Mouse (Mus musculus): ENCODE results near the gene Rhobtb3. TPM values are rescaled to one million over a fixed set of nuclear protein-coding genes. Genes with fewer than 3 reads are reported as not detected.
"Not testable (repeated sequence)": the region's sequence is repeated elsewhere in the genome, so short reads cannot be mapped to it uniquely, and the experiment has no call there.

The Rhobtb3 gene
- polyA plus RNA-seq, 1 experiment: 0.03 TPM

- H3K4me3 ChIP-seq (replicated peaks): no peak overlapping the region
- TF ChIP-seq GATA1 (IDR thresholded peaks at IDR 0.05; ENCODE audit: low read length) (no peak), TAL1 (IDR thresholded peaks at IDR 0.05; ENCODE audit: low read length) (no peak)
- H3K27me3 ChIP-seq (ENCODE audit: control insufficient read depth): no peaks in the 10 kb centered on the region
- H3K9me3 ChIP-seq (ENCODE audit: control insufficient read depth, low read length): no peaks in the 10 kb centered on the region
- no peaks in the 10 kb centered on the region for H3K4me1 ChIP-seq (ENCODE audit: control insufficient read depth)
- H3K36me3 ChIP-seq (ENCODE audit: control insufficient read depth): no peaks in the 10 kb centered on the region
Observed at GRCm38 (mm10) chr13:75892876-75893275, 50.8 kb downstream of the Rhobtb3 start.

- Histone ChIP-seq H3K4me1 (ENCODE audit: control insufficient read depth) (no peaks in the 10 kb centered on the region), H3K36me3 (ENCODE audit: control insufficient read depth) (no peaks in the 10 kb centered on the region), H3K4me3 (replicated peaks) (no peak overlapping the region), H3K27me3 (ENCODE audit: control insufficient read depth) (no peaks in the 10 kb centered on the region), H3K9me3 (ENCODE audit: control insufficient read depth, low read length) (no peaks in the 10 kb centered on the region)
- TF ChIP-seq GATA1 (IDR thresholded peaks at IDR 0.05; ENCODE audit: low read length): no peak
- no peak for TF ChIP-seq TAL1 (IDR thresholded peaks at IDR 0.05; ENCODE audit: low read length)
Observed at GRCm38 (mm10) chr13:75892291-75892690, 51.4 kb downstream of the Rhobtb3 start.

GRCm38 (mm10) chr13:75891868-75892267, 51.9 kb downstream of the Rhobtb3 start:
- no peaks in the 10 kb centered on the region for H3K4me1 ChIP-seq (ENCODE audit: control insufficient read depth)
- no peak overlapping the region for H3K4me3 ChIP-seq (replicated peaks)
- no peaks in the 10 kb centered on the region for H3K27me3 ChIP-seq (ENCODE audit: control insufficient read depth)
- TF ChIP-seq GATA1 (IDR thresholded peaks at IDR 0.05; ENCODE audit: low read length) (no peak), TAL1 (IDR thresholded peaks at IDR 0.05; ENCODE audit: low read length) (no peak)
- H3K9me3 ChIP-seq (ENCODE audit: control insufficient read depth, low read length): no peaks in the 10 kb centered on the region
- no peaks in the 10 kb centered on the region for H3K36me3 ChIP-seq (ENCODE audit: control insufficient read depth)

- Histone ChIP-seq H3K36me3 (ENCODE audit: control insufficient read depth) (peaks cover 6% of the 10 kb centered on the region), H3K4me3 (replicated peaks) (no peak overlapping the region), H3K9me3 (ENCODE audit: control insufficient read depth, low read length) (no peaks in the 10 kb centered on the region), H3K27me3 (ENCODE audit: control insufficient read depth) (no peaks in the 10 kb centered on the region), H3K4me1 (ENCODE audit: control insufficient read depth) (peaks cover 1% of the 10 kb centered on the region; the same call in 1 of the 2 replicates)
- TF ChIP-seq GATA1 (IDR thresholded peaks at IDR 0.05; ENCODE audit: low read length): no peak
- TF ChIP-seq TAL1 (IDR thresholded peaks at IDR 0.05; ENCODE audit: low read length): no peak
Observed at GRCm38 (mm10) chr13:75883792-75884191, 59.9 kb downstream of the Rhobtb3 start.

- no peak overlapping the region for H3K4me3 ChIP-seq (replicated peaks)
- no peaks in the 10 kb centered on the region for H3K27me3 ChIP-seq (ENCODE audit: control insufficient read depth)
- TF ChIP-seq GATA1 (IDR thresholded peaks at IDR 0.05; ENCODE audit: low read length) (no peak), TAL1 (IDR thresholded peaks at IDR 0.05; ENCODE audit: low read length) (no peak)
- H3K9me3 ChIP-seq (ENCODE audit: control insufficient read depth, low read length): no peaks in the 10 kb centered on the region
- peaks cover 9% of the 10 kb centered on the region for H3K4me1 ChIP-seq (ENCODE audit: control insufficient read depth)
- H3K36me3 ChIP-seq (ENCODE audit: control insufficient read depth): peaks cover 16% of the 10 kb centered on the region
Observed at GRCm38 (mm10) chr13:75880501-75880900, 63.2 kb downstream of the Rhobtb3 start.

- Histone ChIP-seq H3K4me3 (replicated peaks) (no peak overlapping the region), H3K27me3 (ENCODE audit: control insufficient read depth) (no peaks in the 10 kb centered on the region), H3K36me3 (ENCODE audit: control insufficient read depth) (peaks cover 15% of the 10 kb centered on the region), H3K4me1 (ENCODE audit: control insufficient read depth) (peaks cover 12% of the 10 kb centered on the region), H3K9me3 (ENCODE audit: control insufficient read depth, low read length) (no peaks in the 10 kb centered on the region)
- TF ChIP-seq GATA1 (IDR thresholded peaks at IDR 0.05; ENCODE audit: low read length) (no peak), TAL1 (IDR thresholded peaks at IDR 0.05; ENCODE audit: low read length) (no peak)
Observed at GRCm38 (mm10) chr13:75879756-75880155, 64.0 kb downstream of the Rhobtb3 start.

GRCm38 (mm10) chr13:75877907-75878306, 65.8 kb downstream of the Rhobtb3 start:
- peak; percentile 41 for TF ChIP-seq GATA1 (IDR thresholded peaks at IDR 0.05; ENCODE audit: low read length)
- no peak for TF ChIP-seq TAL1 (IDR thresholded peaks at IDR 0.05; ENCODE audit: low read length)
- no peaks in the 10 kb centered on the region for H3K9me3 ChIP-seq (ENCODE audit: control insufficient read depth, low read length)

GRCm38 (mm10) chr13:75876592-75876991, 67.1 kb downstream of the Rhobtb3 start:
- Histone ChIP-seq H3K9me3 (ENCODE audit: control insufficient read depth, low read length) (no peaks in the 10 kb centered on the region), H3K4me3 (replicated peaks) (no peak overlapping the region), H3K36me3 (ENCODE audit: control insufficient read depth) (peaks cover 14% of the 10 kb centered on the region), H3K27me3 (ENCODE audit: control insufficient read depth) (no peaks in the 10 kb centered on the region), H3K4me1 (ENCODE audit: control insufficient read depth) (peaks cover 24% of the 10 kb centered on the region)
- TF ChIP-seq GATA1 (IDR thresholded peaks at IDR 0.05; ENCODE audit: low read length) (no peak), TAL1 (IDR thresholded peaks at IDR 0.05; ENCODE audit: low read length) (no peak)

More at GRCm38 (mm10) chr13:75877907-75878306, 65.8 kb downstream of the Rhobtb3 start:
- Histone ChIP-seq H3K36me3 (ENCODE audit: control insufficient read depth) (peaks cover 11% of the 10 kb centered on the region), H3K4me3 (replicated peaks) (no peak overlapping the region), H3K4me1 (ENCODE audit: control insufficient read depth) (peaks cover 19% of the 10 kb centered on the region), H3K27me3 (ENCODE audit: control insufficient read depth) (no peaks in the 10 kb centered on the region)

GRCm38 (mm10) chr13:75876188-75876587, 67.5 kb downstream of the Rhobtb3 start:
- not testable (repeated sequence) for H3K4me3 ChIP-seq (replicated peaks); H3K9me3 ChIP-seq (ENCODE audit: control insufficient read depth, low read length); H3K27me3 ChIP-seq (ENCODE audit: control insufficient read depth)
- H3K4me1 ChIP-seq (ENCODE audit: control insufficient read depth): peaks cover 28% of the 10 kb centered on the region
- peaks cover 14% of the 10 kb centered on the region for H3K36me3 ChIP-seq (ENCODE audit: control insufficient read depth)

Measured in erythroblast, embryonic 14.5 days (primary cell).